Mouse (Mus musculus) G1E (cell line): ENCODE results near the gene Ikzf3. TPM values are rescaled to one million over a fixed set of nuclear protein-coding genes. Genes with fewer than 3 reads are reported as not detected.

ENCODE experiments used
- ATAC-seq: 2 replicates; pipeline ENCODE4 v1.8.0; 2016; ENCODE audit warnings: mild to moderate bottlenecking; ENCODE audit not compliant: insufficient number of reproducible peaks, poor library complexity, low FRiP score, severe bottlenecking; ENCODE audit errors: extremely low read depth
- DNase-seq: peaks from one replicate; pipeline ENCODE4 v3.0.0; 2012; ENCODE audit warnings: low spot score
- H3K27me3 ChIP-seq: 2 replicates; pipeline ENCODE4 v1.6.1; 2012; ENCODE audit warnings: mild to moderate bottlenecking, low read length, inconsistent platforms; ENCODE audit not compliant: insufficient read depth
- H3K36me3 ChIP-seq: replicated peaks from 2 replicates; pipeline ENCODE3; 2012; ENCODE audit warnings: mild to moderate bottlenecking, inconsistent platforms
- H3K4me1 ChIP-seq: 2 replicates; pipeline ENCODE4 v1.6.1; 2012; ENCODE audit warnings: low read depth, low read length, inconsistent platforms, mixed read lengths; ENCODE audit not compliant: insufficient read depth
- H3K4me3 ChIP-seq: 2 replicates; pipeline ENCODE4 v1.5.1; 2012; ENCODE audit warnings: low read depth, mild to moderate bottlenecking, inconsistent platforms, low read length, moderate library complexity, mixed read lengths
- H3K9me3 ChIP-seq: replicated peaks from 2 replicates; pipeline ENCODE4 v1.6.1; 2012; ENCODE audit warnings: inconsistent platforms
- CTCF ChIP-seq: IDR thresholded peaks from 2 replicates; pipeline ENCODE4 v1.5.1; 2012; ENCODE audit warnings: low read depth, low read length, inconsistent platforms, mixed read lengths
- GATA1 ChIP-seq: IDR thresholded peaks from 2 replicates; pipeline ENCODE4 v1.6.1; 2012; ENCODE audit warnings: borderline replicate concordance, low read length, inconsistent platforms, mixed read lengths
- GATA2 ChIP-seq: IDR thresholded peaks from 2 replicates; pipeline ENCODE4 v1.6.1; 2012; ENCODE audit warnings: low read depth, low read length, inconsistent platforms, borderline replicate concordance
- POLR2AphosphoS5 ChIP-seq: IDR thresholded peaks from 2 replicates; pipeline ENCODE4 v1.6.1; 2012; ENCODE audit warnings: low read depth, low read length, inconsistent platforms; ENCODE audit not compliant: insufficient replicate concordance
- TAL1 ChIP-seq: conservative IDR thresholded peaks from 2 replicates; pipeline ENCODE4 v1.6.1; 2012; ENCODE audit warnings: low read depth, low read length, inconsistent platforms, mixed read lengths
- polyA plus RNA-seq: library from polyadenylated mRNA; stranded (reverse); fragments of >175 nt; gene quantifications from 2 replicates; pipeline ENCODE4 v1.2.3, GENCODE M21; 2012
- total RNA-seq, 2 experiments: library from RNA; stranded (forward) in 1 of 2; stranded (reverse) in 1 of 2; fragments of 200-1000 nt in 1 of 2; fragments of >200 nt in 1 of 2; fragmentation: Nextera tagmentation in 1 of 2; gene quantifications; 2 replicates each; pipeline ENCODE4 v1.2.3; 2014 to 2017

The Ikzf3 gene
- total and polyA plus RNA-seq, 3 experiments: 0.01 to 0.71 TPM; not detected in 1

- ATAC-seq (no peak), DNase-seq (no peak)
- Histone ChIP-seq H3K4me1 (peaks cover 27% of the 10 kb centered on the region), H3K4me3 (no peak overlapping the region), H3K36me3 (no peaks in the 10 kb centered on the region), H3K9me3 (0 out of 2 replicates have a peak, but pooled peaks cover 4% of the 10 kb centered on the region), H3K27me3 (peaks cover 35% of the 10 kb centered on the region)
- TF ChIP-seq POLR2AphosphoS5 (no peak), CTCF (no peak), GATA2 (no peak), GATA1 (no peak), TAL1 (no peak)
Observed at GRCm38 (mm10) chr11:98547308-98547693, 1.5 kb upstream of the Ikzf3 start.

- DNase-seq: no peak
- Histone ChIP-seq H3K36me3 (no peaks in the 10 kb centered on the region), H3K4me1 (peaks cover 21% of the 10 kb centered on the region), H3K27me3 (peaks cover 38% of the 10 kb centered on the region), H3K9me3 (0 out of 2 replicates have a peak, but pooled peaks cover 4% of the 10 kb centered on the region), H3K4me3 (no peak overlapping the region)
- no peak for ATAC-seq
- no peak for TF ChIP-seq POLR2AphosphoS5
- TF ChIP-seq GATA1: no peak
- TF ChIP-seq TAL1: no peak
- no peak for TF ChIP-seq CTCF
- no peak for TF ChIP-seq GATA2
Observed at GRCm38 (mm10) chr11:98546529-98547307, 887 bp upstream of the Ikzf3 start.

GRCm38 (mm10) chr11:98544890-98545677 lies 747 bp downstream of the Ikzf3 start:
- H3K27me3 ChIP-seq: peaks cover 42% of the 10 kb centered on the region

GRCm38 (mm10) chr11:98543414-98543813 lies 2.4 kb downstream of the Ikzf3 start:
- DNase-seq: no peak
- no peak for TF ChIP-seq GATA2
- TF ChIP-seq POLR2AphosphoS5: no peak
- H3K4me1 ChIP-seq: peaks cover 3% of the 10 kb centered on the region; the same call in 1 of the 2 replicates
- 0 out of 2 replicates have a peak, but pooled peaks cover 6% of the 10 kb centered on the region for H3K9me3 ChIP-seq
- peaks cover 44% of the 10 kb centered on the region for H3K27me3 ChIP-seq
- no peak for ATAC-seq
- H3K36me3 ChIP-seq: no peaks in the 10 kb centered on the region
- H3K4me3 ChIP-seq: no peak overlapping the region

More at GRCm38 (mm10) chr11:98544890-98545677, 747 bp downstream of the Ikzf3 start:
- no peak for TF ChIP-seq GATA1
- Histone ChIP-seq H3K9me3 (0 out of 2 replicates have a peak, but pooled peaks cover 6% of the 10 kb centered on the region), H3K4me1 (peaks cover 7% of the 10 kb centered on the region), H3K4me3 (peak overlapping the region; percentile 47; the same call in 1 of the 2 replicates), H3K36me3 (no peaks in the 10 kb centered on the region)
- no peak for DNase-seq
- no peak for ATAC-seq

- H3K27me3 ChIP-seq: peaks cover 39% of the 10 kb centered on the region
- H3K9me3 ChIP-seq: 0 out of 2 replicates have a peak, but pooled peaks cover 6% of the 10 kb centered on the region
- TF ChIP-seq CTCF: no peak
- TF ChIP-seq TAL1: no peak
- TF ChIP-seq POLR2AphosphoS5: no peak
- TF ChIP-seq GATA1: no peak
- no peaks in the 10 kb centered on the region for H3K36me3 ChIP-seq
- DNase-seq (no peak), ATAC-seq (no peak)
- peaks cover 3% of the 10 kb centered on the region; the same call in 1 of the 2 replicates for H3K4me1 ChIP-seq
- no peak overlapping the region for H3K4me3 ChIP-seq
Observed at GRCm38 (mm10) chr11:98542553-98542952, 3.3 kb downstream of the Ikzf3 start.

GRCm38 (mm10) chr11:98540319-98540718 lies 5.5 kb downstream of the Ikzf3 start:
- Histone ChIP-seq H3K4me1 (no peaks in the 10 kb centered on the region), H3K27me3 (peaks cover 20% of the 10 kb centered on the region), H3K9me3 (0 out of 2 replicates have a peak, but pooled peaks cover 2% of the 10 kb centered on the region), H3K4me3 (no peak overlapping the region), H3K36me3 (no peaks in the 10 kb centered on the region)
- no peak for DNase-seq
- no peak for ATAC-seq
- TF ChIP-seq GATA1 (no peak), GATA2 (no peak), TAL1 (no peak), CTCF (no peak), POLR2AphosphoS5 (no peak)
